Mouse (Mus musculus): ENCODE data around the gene Man2c1.

Man2c1 gene

DNA sequence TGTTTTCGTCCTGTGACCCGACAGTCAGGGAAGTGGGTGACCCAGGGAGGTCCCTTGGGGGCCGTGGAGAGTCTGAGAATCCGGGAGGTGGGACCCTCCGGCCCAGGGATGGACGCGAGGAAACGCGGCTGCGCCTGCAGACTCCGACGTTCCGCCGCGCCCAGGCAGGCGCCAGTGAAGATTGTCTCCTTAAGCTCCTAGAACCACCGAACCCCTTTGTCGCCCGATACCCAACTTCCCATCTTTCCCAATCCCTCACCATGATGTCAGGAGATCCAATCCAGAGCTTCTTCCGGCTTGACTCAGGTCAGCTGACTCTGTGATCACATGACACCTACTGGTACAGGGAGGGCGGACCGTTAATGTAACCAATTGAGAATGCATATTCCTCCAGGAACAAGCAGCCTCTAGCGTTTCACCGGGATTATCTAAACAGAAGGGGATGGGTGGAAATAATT, 27.6 kb downstream of the Man2c1 start, which contains the start of gene Commd4:
Gene Commd4 (minus strand): TSS at position 319 of the 458 bp plus-strand sequence.
- DNase-seq, result peak; percentile 94

DNA sequence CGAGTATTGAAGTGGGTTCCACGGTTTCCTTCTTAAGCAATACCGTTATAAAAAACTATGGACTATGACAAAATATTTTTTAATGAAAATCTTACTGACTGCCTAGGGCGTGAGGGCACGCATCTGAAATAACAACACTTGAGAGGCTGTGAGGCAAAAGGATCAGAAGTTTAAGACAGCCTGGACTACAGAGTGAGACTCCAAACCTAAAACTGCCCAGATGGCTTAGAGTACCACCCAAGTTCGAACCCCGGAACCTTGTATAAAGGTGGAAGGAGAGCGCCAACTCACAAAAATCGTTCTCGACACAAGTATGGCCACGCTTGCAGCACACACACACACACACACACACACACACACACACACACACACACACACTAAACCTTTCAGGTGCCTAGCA, 28.0 kb downstream of the Man2c1 start:
- DNase-seq, result no peak

DNA sequence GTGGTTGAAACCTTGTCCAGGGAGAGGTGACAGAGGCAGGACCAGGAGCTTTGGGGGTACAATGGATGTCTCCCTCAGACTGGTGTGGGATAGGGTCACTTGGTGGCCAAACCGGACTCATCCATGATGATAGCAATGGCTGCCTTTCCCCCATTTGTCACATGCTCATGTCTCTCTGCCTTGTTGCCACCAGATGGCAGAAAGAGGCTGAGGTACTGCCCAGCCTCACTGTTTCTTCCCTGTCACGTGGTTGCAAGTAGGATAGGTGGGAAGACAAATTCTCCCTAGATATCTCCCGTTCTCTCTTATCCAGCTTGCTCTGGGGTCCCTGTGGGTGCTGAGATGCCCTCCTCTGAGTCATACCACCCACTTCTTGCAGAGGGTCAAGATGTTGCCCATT, 32.0 kb downstream of the Man2c1 start:
- DNase-seq, result no peak

DNA sequence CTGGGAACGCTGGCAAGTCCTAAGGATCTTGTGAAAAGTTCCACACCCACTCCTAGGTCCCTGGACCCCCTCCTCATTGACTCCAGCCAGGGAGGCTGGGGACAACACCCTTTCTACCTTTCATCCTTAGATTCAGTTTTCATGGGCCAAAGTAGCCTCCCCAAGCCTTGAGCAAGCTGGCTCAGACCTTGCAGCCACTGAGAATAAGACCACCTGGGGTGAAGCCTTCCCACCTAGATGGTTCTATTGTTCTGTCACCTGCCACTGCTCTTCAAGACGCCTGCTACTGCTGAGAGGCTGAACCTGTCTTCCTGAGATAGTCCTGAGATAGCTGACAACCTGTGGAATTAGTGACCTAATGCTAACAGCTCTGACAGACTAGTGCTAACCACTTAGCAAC, 32.6 kb downstream of the Man2c1 start:
- DNase-seq, result no peak

DNA sequence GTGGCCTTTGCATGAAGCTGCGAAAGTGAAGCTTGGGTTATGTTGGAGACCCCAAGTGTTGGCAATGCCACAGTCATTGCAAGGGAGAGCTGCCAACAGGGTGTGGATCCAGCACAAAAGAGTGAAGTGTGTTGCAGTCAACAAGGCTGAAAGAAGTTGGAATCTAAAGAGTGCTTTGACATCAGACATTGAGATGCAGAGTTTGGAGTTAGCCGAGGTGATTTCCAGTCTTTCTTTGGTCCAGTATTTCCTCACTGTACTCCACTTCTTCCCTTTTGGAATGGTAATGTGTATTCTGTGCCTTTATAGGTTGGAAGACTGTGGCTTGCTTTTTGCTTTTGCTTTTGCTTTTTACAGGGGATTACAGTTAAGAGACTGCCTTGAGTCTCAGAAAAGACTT, 35.7 kb downstream of the Man2c1 start:
- DNase-seq, result no peak

DNA sequence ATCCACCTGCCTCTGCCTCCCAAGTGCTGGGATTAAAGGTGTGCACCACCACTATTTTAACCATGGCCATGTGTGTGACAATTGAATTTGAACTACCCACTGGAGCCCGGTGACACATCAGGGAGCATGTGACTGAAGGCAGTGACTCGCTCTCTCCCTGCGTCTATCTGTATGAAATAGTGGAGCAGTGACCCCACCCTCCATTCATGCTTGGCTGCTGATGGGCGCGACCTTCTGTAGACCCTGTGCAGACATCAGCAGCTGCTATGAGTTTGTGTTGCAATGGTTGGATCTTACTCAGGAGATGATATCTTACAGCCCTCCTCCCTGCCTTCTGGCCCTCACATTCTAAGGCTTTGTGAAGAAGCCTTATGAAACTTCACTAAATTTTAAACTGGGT, 37.9 kb downstream of the Man2c1 start:
- DNase-seq, result no peak
